Mouse (Mus musculus): ENCODE data around the gene Supv3l1. TPM values are rescaled to one million over a fixed set of nuclear protein-coding genes. Genes with fewer than 3 reads are reported as not detected.

Supv3l1 gene
- total RNA-seq, 2 experiments from 2014 or later = 24.0 to 26.9 TPM

DNA sequence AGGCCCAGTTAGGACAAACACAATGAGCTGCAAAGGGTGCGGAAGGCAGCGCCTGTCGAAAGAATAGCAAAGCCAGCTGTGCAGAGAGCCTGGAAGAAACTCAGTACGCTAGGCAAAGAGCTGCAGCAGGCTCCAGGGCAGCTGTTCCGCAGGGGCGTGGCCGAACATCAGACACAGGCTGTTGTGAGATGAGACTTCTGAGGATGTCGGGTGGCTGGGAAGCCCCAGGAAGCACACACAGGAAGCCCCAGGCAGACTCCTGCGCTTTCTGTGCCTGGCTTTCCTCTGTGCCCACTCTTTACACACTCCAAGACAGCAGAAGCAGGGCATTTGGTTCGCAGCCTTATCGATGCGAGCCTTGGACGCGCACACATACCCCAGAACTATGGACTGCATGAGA lies 44.6 kb downstream of the Supv3l1 start:
- no peak overlapping the region for H3K4me3 ChIP-seq
- TF ChIP-seq CTCF (conservative IDR thresholded peaks at IDR 0.05) = no peak
- H3K27ac ChIP-seq = no peak overlapping the region
- DNase-seq (ENCODE audit: low spot score in 2 of 2) = no peak

DNA sequence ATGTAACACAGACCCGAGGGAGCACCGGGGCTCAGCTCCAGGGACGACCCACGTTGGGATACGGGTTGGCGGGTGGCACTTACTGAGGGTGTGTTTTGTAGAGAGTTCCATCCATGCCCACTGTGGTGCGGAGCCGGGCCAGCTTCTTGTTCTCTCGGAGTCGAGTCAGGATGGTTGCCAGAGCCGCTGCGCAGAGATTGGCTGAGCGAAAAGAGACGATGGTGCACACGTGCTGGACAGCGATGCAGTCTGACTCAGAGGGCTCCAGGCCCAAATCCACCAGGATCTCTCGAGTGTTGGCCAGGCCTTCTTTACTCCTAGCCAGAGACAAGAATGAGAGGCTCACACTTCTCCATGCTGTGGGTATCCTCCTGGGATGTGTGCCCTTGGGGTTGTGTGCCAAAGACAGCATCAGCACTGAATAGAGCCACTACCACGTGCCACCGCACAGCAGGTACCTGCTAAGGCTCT lies 47.9 kb downstream of the Supv3l1 start:
- peak; percentile 13 to 23 for DNase-seq (ENCODE audit: low spot score in 2 of 2)
- H3K4me3 ChIP-seq = no peak overlapping the region
- H3K27ac ChIP-seq = no peak overlapping the region
- no peak; the same call in 1 of the 2 replicates for TF ChIP-seq CTCF (conservative IDR thresholded peaks at IDR 0.05)

DNA sequence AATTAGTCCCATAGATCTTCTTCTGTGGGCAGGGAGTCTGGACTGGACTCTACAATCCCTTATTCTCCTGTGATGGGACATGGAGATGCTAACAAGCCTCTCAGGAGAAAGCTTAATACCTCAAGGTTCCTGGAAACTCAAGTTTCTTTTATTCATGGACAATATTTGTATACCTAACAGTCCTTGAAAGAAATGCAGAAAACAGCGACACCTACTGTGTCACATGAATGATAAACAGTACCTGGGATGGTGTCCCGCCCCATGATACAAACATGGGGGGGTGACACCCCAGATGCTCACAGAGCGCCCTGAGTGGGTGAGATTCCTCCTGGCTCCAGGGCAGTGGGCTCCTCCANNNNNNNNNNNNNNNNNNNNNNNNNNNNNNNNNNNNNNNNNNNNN lies 66.5 kb downstream of the Supv3l1 start:
- Histone ChIP-seq H3K27ac (no peak overlapping the region), H3K4me3 (no peak overlapping the region)
- no peak for DNase-seq (ENCODE audit: low spot score in 2 of 2)
- TF ChIP-seq CTCF (conservative IDR thresholded peaks at IDR 0.05) = peak; percentile 20; the same call in 1 of the 2 replicates

DNA sequence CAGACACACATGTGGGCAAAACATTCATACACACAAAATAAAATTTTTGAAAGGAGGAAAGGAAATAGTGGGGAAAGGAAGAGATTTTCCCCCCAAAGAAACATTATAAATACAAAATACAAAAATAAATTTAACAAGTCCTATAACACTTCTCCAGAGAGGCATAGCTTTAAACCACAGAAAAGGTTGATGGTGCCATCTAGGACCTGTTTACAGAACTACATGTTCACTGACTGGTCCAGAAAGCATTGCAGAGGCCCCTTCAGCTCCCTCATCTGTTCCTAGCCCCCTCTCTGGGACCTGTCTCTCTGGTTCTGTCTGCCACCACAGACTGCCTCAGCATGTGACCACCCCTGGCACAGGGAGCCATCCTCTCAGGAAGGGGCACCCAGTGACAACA lies 68.6 kb downstream of the Supv3l1 start:
- Histone ChIP-seq H3K27ac (no peak overlapping the region), H3K4me3 (no peak overlapping the region)
- DNase-seq (ENCODE audit: low spot score in 2 of 2) = no peak
- TF ChIP-seq CTCF (conservative IDR thresholded peaks at IDR 0.05) = peak; percentile 70

DNA sequence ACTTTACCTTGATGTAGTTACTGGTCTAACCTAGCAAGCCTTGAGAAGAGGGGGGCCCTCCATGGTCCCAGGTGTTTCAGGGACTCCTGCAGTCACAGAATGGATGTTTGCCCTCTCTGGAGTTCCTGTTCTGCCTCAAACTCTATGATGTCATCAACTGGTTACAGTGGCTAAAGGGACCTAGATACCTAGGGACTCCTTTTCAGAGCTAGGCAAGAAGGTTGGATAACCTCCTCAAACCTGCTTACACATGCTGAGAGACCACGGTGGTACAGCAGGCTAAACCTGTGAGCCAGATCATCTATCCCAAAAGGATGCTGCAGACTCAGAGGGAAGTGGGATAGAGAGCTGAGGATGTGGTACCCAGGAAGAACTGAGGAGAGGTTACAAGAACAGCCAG lies 69.7 kb downstream of the Supv3l1 start, which contains the start of gene Hk1:
Hk1 (minus strand) TSS at position 101 of the 400 bp plus-strand sequence.
- no peak for DNase-seq (ENCODE audit: low spot score in 2 of 2)

More for the DNA sequence above, 69.7 kb downstream of the Supv3l1 start, which contains the start of gene Hk1:
- Histone ChIP-seq H3K4me3 (no peak within 1 kb of the TSS), H3K27ac (no peak within 1 kb of the TSS)
- no peak for TF ChIP-seq CTCF (conservative IDR thresholded peaks at IDR 0.05)

Other genes starting within 250 kb of the Supv3l1 start
- 10 to 100 TPM; 13.6 to 15.9 TPM for gene Tspan15, start 218.5 kb downstream of the Supv3l1 start, total RNA-seq (2021)
- gene Tacr2, start 197.3 kb downstream of the Supv3l1 start, total RNA-seq (2021) = not detected
- 100 to 1,000 TPM; 292 to 307 TPM for gene Hk1, start 69.8 kb downstream of the Supv3l1 start, total RNA-seq (2021)
- gene Hkdc1, start 27.2 kb downstream of the Supv3l1 start, total RNA-seq (2021) = 1 to 10 TPM; 3.1 to 3.2 TPM
- gene 4930507D05Rik, start 249 bp downstream of the Supv3l1 start, total RNA-seq (2021) = 1 to 10 TPM; 1.1 to 1.4 TPM
- gene Vps26a, start 37.1 kb upstream of the Supv3l1 start, total RNA-seq (2021) = 10 to 100 TPM; 45.3 to 48.0 TPM
- 1 to 10 TPM; 4.7 to 6.9 TPM for gene Srgn, start 77.7 kb upstream of the Supv3l1 start, total RNA-seq (2021)
- gene Kif1bp, start 128.7 kb upstream of the Supv3l1 start, total RNA-seq (2021) = 100 to 1,000 TPM; 214 to 216 TPM
- gene Ddx21, start 152.5 kb upstream of the Supv3l1 start, total RNA-seq (2021) = 10 to 100 TPM; 20.3 to 25.5 TPM
- 10 to 100 TPM; 88.5 to 89.2 TPM for gene Ddx50, start 201.5 kb upstream of the Supv3l1 start, total RNA-seq (2021)

All from layer of hippocampus, adult 2 months (tissue).